Mouse (Mus musculus) liver, embryonic 12.5 days (tissue): ENCODE results near the gene Paqr5. TPM values are rescaled to one million over a fixed set of nuclear protein-coding genes. Genes with fewer than 3 reads are reported as not detected.

Source experiments
- ATAC-seq: fragments of 200-750 bp; cut with Nextera tagmentation; 2 replicates; pipeline ENCODE4 v1.8.0; 2017; ENCODE audit warnings: moderate number of reproducible peaks, mild to moderate bottlenecking, moderate library complexity
- H3K27ac ChIP-seq: fragments of 300-500 bp; sonication (generic); 2 replicates; pipeline ENCODE4 v1.5.1; 2016; ENCODE audit warnings: mild to moderate bottlenecking
- H3K27me3 ChIP-seq: fragments of 300-500 bp; sonication (generic); replicated peaks from 2 replicates; pipeline ENCODE4 v1.6.1; 2016; ENCODE audit warnings: mild to moderate bottlenecking, moderate library complexity
- H3K36me3 ChIP-seq: fragments of 300-500 bp; sonication (generic); 2 replicates; pipeline ENCODE4 v1.6.1; 2016; ENCODE audit warnings: mild to moderate bottlenecking, moderate library complexity
- H3K4me1 ChIP-seq: fragments of 300-500 bp; sonication (generic); 2 replicates; pipeline ENCODE4 v1.6.1; 2016
- H3K4me2 ChIP-seq: fragments of 300-500 bp; sonication (generic); 2 replicates; pipeline ENCODE4 v1.6.1; 2016; ENCODE audit warnings: mild to moderate bottlenecking, moderate library complexity
- H3K4me3 ChIP-seq: fragments of 300-500 bp; sonication (generic); 2 replicates; pipeline ENCODE4 v1.5.1; 2016; ENCODE audit warnings: mild to moderate bottlenecking, moderate library complexity
- H3K9ac ChIP-seq: fragments of 300-500 bp; sonication (generic); 2 replicates; pipeline ENCODE4 v1.6.1; 2016; ENCODE audit warnings: mild to moderate bottlenecking, moderate library complexity
- H3K9me3 ChIP-seq: fragments of 300-500 bp; sonication (generic); replicated peaks from 2 replicates; pipeline ENCODE4 v1.6.1; 2016; ENCODE audit warnings: mild to moderate bottlenecking, moderate library complexity
- WGBS: fragments of 180-500 bp; shearing (Covaris S2); methylation state at CpG from one replicate; pipeline ENCODE4 v1.1.7; 2016; ENCODE audit not compliant: insufficient replicate concordance; 5-methylcytosine and 5-hydroxymethylcytosine counted together
- polyA plus RNA-seq: library from polyadenylated mRNA; unstranded; fragments of >200 nt; fragmentation: Nextera tagmentation; extraction: Ambion mirVana; gene quantifications from 2 replicates; pipeline ENCODE4 v1.2.1, GENCODE M21; 2016

The Paqr5 gene
- polyA plus RNA-seq, 1 experiment from 2014 or later, result 0.29 TPM

- WGBS, result 31% methylated on average over 3 of the region's 3 CpGs
These were observed 1.4 kb upstream of the Paqr5 start for GRCm38 (mm10) chr9:62028072-62028471.

DNA sequence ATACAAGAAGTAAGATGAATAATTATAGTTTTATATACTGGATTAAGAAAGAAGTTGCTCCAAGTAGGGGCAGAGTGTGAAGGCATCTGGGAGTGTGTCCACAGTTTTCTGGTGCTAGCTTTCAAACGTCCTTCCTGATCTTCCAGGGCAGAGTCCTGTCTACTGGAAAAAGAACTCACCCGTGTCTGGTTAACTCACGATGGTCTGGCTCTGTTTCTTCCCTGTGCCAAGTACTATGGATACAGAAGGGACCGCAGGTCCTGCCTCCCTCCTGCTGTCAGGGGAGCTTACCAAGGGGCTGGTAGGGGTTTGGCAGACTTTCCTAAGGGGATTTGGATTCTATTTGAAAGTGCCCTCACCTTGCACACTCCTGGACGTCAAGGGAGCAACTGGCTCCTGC is 1.6 kb downstream of the Paqr5 start:
- H3K9me3 ChIP-seq, result no peaks in the 10 kb centered on the region
- peaks cover 9% of the 10 kb centered on the region; the same call in 1 of the 2 replicates for H3K4me1 ChIP-seq
- H3K36me3 ChIP-seq, result no peaks in the 10 kb centered on the region
- H3K9ac ChIP-seq, result no peak overlapping the region
- no peak overlapping the region for H3K4me2 ChIP-seq
- ATAC-seq, result no peak
- no peak overlapping the region for H3K27ac ChIP-seq
- WGBS, result 40% methylated on average over 5 of the region's 5 CpGs
- H3K4me3 ChIP-seq, result no peak overlapping the region
- peaks cover 70% of the 10 kb centered on the region for H3K27me3 ChIP-seq

More at GRCm38 (mm10) chr9:62028072-62028471, 1.4 kb upstream of the Paqr5 start:
- Histone ChIP-seq H3K36me3 (no peaks in the 10 kb centered on the region), H3K4me3 (no peak overlapping the region), H3K27ac (no peak overlapping the region), H3K27me3 (peaks cover 70% of the 10 kb centered on the region), H3K4me2 (no peak overlapping the region), H3K9ac (no peak overlapping the region), H3K9me3 (no peaks in the 10 kb centered on the region), H3K4me1 (peaks cover 9% of the 10 kb centered on the region; the same call in 1 of the 2 replicates)
- no peak for ATAC-seq

DNA sequence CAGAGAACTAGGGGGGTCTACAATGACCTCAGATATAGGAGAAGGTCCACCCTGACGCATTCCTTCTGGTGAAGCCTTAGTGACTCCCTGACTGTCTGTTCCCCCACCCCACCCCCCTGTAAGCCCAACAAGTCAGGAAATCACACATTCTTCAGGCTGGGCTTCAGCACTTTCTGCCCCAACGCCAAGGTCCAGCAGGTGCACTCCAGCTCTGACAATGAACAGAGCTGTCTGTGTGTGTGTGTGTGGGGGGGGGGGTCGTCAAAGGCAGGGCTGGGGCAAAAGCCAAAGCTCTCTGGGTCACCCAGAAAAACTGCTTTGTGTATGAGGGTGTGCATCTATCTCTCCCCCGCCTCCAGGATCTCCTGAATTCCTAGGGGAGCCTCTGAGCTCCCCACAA is 2.8 kb downstream of the Paqr5 start:
- H3K9ac ChIP-seq, result no peak overlapping the region
- no peaks in the 10 kb centered on the region for H3K9me3 ChIP-seq
- ATAC-seq, result no peak
- no peak overlapping the region for H3K27ac ChIP-seq
- H3K4me2 ChIP-seq, result no peak overlapping the region
- no peak overlapping the region for H3K4me3 ChIP-seq
- H3K4me1 ChIP-seq, result peaks cover 9% of the 10 kb centered on the region; the same call in 1 of the 2 replicates
- WGBS, result 17% methylated on average over 4 of the region's 4 CpGs
- H3K36me3 ChIP-seq, result no peaks in the 10 kb centered on the region
- peaks cover 64% of the 10 kb centered on the region for H3K27me3 ChIP-seq

DNA sequence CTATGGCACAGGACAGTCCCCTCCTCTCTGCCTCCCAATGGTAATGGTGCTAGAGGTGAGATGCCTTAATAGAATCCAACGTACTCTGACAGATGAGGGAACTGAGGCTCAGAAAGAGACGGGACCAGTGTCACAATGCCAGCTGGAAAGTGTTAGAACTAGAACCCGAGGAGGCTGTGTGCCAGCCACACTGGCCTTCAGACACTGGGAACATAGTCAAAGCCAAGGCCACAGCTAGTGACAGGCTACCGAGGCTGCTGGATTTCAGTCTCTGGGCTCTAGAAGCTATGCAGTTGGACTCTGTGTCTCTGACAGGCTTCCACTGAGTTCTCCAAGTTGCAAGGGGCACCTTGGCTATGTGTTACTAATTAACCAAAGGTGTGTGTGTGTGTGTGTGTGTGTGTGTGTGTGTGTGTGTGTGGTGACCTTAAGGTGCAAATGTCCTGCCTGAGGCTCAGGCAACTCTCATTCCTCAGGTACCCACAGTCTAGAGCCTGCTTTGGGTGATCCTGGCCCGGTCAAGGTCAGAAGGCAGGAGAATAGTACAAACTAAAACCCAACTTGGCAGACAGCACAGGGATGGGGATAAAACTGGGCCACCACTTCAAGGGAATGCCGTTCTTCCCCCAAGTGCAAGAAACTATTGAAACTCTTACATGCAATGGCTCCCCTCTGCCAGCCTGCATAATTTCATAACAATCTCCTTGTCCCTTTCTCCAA is 3.5 kb downstream of the Paqr5 start:
- no peaks in the 10 kb centered on the region for H3K9me3 ChIP-seq
- peaks cover 9% of the 10 kb centered on the region; the same call in 1 of the 2 replicates for H3K4me1 ChIP-seq
- H3K4me2 ChIP-seq, result no peak overlapping the region
- no peak overlapping the region for H3K9ac ChIP-seq
- peaks cover 57% of the 10 kb centered on the region for H3K27me3 ChIP-seq
- H3K27ac ChIP-seq, result no peak overlapping the region
- H3K4me3 ChIP-seq, result no peak overlapping the region
- ATAC-seq, result no peak
- H3K36me3 ChIP-seq, result no peaks in the 10 kb centered on the region
- WGBS, result 70% methylated on average over 6 of the region's 6 CpGs

GRCm38 (mm10) chr9:62021583-62022120 is 5.0 kb downstream of the Paqr5 start:
- Histone ChIP-seq H3K9ac (no peak overlapping the region), H3K27ac (no peak overlapping the region), H3K4me3 (no peak overlapping the region), H3K27me3 (peaks cover 49% of the 10 kb centered on the region), H3K4me1 (peaks cover 4% of the 10 kb centered on the region; the same call in 1 of the 2 replicates), H3K9me3 (no peaks in the 10 kb centered on the region), H3K36me3 (no peaks in the 10 kb centered on the region), H3K4me2 (no peak overlapping the region)
- ATAC-seq, result no peak
- WGBS, result 42% methylated on average over 7 of the region's 7 CpGs

DNA sequence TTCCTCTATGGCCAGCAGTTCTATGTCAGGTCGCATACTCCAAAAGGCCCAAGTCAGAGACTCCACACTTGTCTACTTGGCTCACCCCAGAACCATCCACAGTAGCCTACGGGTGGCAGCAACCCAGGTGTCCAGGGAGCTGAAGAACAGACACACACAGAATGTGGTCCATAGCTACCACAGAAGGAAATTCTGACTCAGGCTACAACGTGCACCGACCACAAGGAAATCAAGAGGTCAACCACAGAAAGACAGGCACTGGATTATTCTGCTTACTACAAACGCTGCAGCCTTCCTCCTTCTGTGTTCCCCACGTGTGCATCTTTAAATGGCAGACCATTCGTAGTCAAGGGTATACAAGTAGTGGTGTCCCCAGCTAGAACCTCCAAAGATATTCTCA is 6.4 kb downstream of the Paqr5 start:
- Histone ChIP-seq H3K4me1 (no peaks in the 10 kb centered on the region), H3K4me3 (no peak overlapping the region), H3K9ac (no peak overlapping the region), H3K36me3 (no peaks in the 10 kb centered on the region), H3K4me2 (no peak overlapping the region), H3K9me3 (no peaks in the 10 kb centered on the region), H3K27ac (no peak overlapping the region), H3K27me3 (peaks cover 36% of the 10 kb centered on the region)
- no peak for ATAC-seq
- WGBS, result 23% methylated on average over 7 of the region's 7 CpGs

DNA sequence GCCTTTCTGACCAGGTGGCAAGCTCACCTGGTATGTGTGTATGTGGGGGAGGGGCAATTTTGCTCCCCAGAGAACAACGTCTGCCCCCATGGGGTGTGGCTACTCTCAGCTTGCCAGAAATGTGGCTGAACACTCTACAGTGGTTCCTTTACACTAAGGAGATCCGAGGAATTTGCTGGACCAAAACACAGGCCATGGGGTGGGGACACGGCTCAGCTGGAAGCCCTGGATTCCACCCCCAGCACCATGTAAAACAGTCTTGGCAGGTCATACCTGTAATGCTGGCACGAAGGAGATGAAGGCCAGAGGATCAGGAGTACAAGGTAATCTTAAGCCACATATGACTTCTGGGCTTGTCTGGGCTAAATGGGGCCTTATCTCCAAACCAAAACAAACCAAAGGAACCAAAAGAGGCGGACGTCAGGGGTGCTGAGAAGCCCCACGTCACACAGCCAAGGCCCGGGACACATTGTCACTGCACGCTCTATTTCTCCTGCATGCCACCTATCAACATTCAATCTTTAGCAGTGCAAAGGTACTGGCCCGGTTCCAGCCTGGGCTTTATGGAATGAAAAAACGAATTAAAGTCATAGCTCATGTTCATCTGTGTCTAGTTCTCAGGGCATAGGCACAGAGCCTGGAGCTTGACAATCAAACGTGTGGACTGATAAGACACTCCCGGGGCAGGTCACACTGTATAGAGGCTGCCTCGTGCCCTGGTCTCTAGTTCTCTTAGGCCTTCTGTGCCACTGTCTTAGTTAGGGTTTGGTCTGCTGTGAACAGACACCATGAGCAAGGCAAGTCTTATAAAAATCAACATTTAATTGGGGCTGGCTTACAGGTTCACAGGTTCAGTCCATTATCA is 8.2 kb downstream of the Paqr5 start:
- Histone ChIP-seq H3K4me1 (no peaks in the 10 kb centered on the region), H3K4me3 (no peak overlapping the region)

DNA sequence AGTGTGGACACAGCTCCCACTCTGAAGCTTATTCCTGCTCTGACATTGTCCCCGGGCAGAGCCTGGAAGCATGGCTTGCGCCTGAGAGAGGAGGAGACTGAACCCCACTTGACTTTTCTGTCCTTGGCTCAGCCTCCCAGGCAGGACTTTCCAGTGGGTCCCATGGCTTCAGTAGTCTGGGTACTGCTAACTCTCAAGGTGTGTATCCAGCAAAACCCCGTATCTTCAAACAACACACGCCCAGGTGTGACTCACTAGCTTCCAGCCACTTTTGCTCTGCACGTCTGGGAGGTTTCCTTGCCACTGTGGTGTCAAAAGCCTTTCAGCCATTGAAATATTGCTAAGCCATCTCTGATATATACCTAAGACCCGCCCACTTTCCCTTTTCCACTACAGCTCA is 9.3 kb downstream of the Paqr5 start:
- Histone ChIP-seq H3K36me3 (no peaks in the 10 kb centered on the region), H3K27ac (no peak overlapping the region), H3K9ac (no peak overlapping the region), H3K27me3 (peaks cover 30% of the 10 kb centered on the region), H3K4me1 (no peaks in the 10 kb centered on the region), H3K9me3 (no peaks in the 10 kb centered on the region), H3K4me3 (no peak overlapping the region), H3K4me2 (no peak overlapping the region)
- WGBS, result 62% methylated on average over 6 of the region's 6 CpGs
- no peak for ATAC-seq

More for the DNA sequence above, 8.2 kb downstream of the Paqr5 start:
- Histone ChIP-seq H3K9ac (no peak overlapping the region), H3K36me3 (no peaks in the 10 kb centered on the region), H3K27ac (no peak overlapping the region), H3K9me3 (no peaks in the 10 kb centered on the region), H3K4me2 (no peak overlapping the region), H3K27me3 (peaks cover 28% of the 10 kb centered on the region)
- 48% methylated on average over 14 of the region's 14 CpGs for WGBS
- ATAC-seq, result no peak

- no peak overlapping the region for H3K9ac ChIP-seq
- no peak overlapping the region for H3K27ac ChIP-seq
- H3K9me3 ChIP-seq, result no peaks in the 10 kb centered on the region
- 37% methylated on average over 3 of the region's 3 CpGs for WGBS
- H3K27me3 ChIP-seq, result peaks cover 36% of the 10 kb centered on the region
- H3K4me1 ChIP-seq, result no peaks in the 10 kb centered on the region
- H3K4me2 ChIP-seq, result no peak overlapping the region
- no peaks in the 10 kb centered on the region for H3K36me3 ChIP-seq
- H3K4me3 ChIP-seq, result no peak overlapping the region
- no peak for ATAC-seq
These were observed 11.2 kb downstream of the Paqr5 start for GRCm38 (mm10) chr9:62015504-62015903.

DNA sequence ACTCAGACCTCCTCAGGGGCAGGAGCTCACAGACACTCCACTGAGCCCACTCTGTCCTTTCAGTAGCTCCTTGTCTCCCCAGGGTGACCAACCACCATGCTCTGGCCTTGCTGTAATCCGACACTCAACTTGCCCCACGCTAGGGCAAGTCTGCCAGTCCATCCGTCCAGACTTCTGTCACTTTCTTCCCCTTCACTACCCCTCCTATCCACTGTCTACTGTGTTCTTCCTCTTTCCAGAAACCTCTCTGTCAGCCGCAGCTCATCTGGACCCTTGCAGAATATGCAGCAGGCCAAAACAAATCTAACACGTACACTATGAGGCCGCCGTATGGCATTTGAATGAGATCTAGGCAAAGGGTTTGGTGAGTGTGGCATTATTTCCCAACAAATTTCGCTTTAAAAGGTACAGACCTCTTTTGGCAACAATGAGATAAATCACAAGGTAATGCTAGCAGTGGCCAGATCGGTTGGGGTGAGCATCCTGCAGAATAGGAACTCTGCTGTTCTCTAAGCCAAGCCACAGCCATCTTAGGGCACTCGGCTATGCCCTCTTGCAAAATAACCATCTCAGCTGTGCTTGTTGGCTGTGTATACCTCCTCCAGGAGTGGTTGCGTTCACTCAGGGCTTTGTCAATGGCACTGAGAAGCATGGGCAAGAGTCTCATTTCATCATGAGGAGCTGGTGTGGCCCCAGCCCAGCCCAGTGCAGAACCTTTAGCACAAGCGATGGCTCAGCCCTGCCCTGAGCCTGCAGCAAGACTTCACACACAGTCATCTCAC is 13.1 kb downstream of the Paqr5 start:
- ATAC-seq, result no peak
- peaks cover 40% of the 10 kb centered on the region for H3K27me3 ChIP-seq
- H3K9ac ChIP-seq, result no peak overlapping the region
- no peaks in the 10 kb centered on the region for H3K4me1 ChIP-seq
- WGBS, result 47% methylated on average over 12 of the region's 12 CpGs
- H3K4me3 ChIP-seq, result no peak overlapping the region
- no peaks in the 10 kb centered on the region for H3K36me3 ChIP-seq
- H3K27ac ChIP-seq, result no peak overlapping the region
- H3K9me3 ChIP-seq, result no peaks in the 10 kb centered on the region
- H3K4me2 ChIP-seq, result no peak overlapping the region

DNA sequence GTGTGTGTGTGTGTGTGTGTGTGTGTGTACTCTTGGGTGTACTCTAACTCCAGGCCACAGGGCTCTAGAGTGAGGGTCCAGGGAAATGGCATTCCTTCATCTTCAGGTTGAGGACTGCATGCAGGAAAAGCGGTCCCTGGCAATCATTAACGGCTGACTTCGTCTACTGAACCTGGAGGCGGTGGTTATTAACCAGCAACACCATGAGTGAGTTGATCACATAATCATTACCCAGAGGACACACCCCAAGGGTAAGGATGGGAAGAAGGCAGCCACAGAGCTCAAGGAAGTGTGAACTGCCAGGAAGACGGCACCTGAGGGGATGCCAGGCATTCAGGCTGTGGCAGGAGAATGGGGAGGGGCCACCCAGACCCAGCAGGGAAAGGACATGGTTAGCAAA is 18.3 kb downstream of the Paqr5 start:
- no peaks in the 10 kb centered on the region for H3K9me3 ChIP-seq
- no peak overlapping the region for H3K27ac ChIP-seq
- no peak overlapping the region for H3K9ac ChIP-seq
- no peaks in the 10 kb centered on the region for H3K36me3 ChIP-seq
- no peak overlapping the region for H3K4me3 ChIP-seq
- ATAC-seq, result no peak
- WGBS, result 62% methylated on average over 5 of the region's 5 CpGs
- H3K4me1 ChIP-seq, result 0 out of 2 replicates have a peak, but pooled peaks cover 6% of the 10 kb centered on the region
- H3K4me2 ChIP-seq, result no peak overlapping the region
- H3K27me3 ChIP-seq, result peaks cover 42% of the 10 kb centered on the region
